Mouse (Mus musculus) thymus, adult 2 months (tissue): ENCODE data around the gene Kdm5a. TPM values are rescaled to one million over a fixed set of nuclear protein-coding genes. Genes with fewer than 3 reads are reported as not detected.

ENCODE experiments used
- DNase-seq: peaks from one replicate; pipeline ENCODE4 v3.0.0; 2021
- H3K27ac ChIP-seq: fragments of 200-500 bp; 2 replicates; pipeline ENCODE4 v1.5.1; 2012; ENCODE audit warnings: low read length, control low read depth; ENCODE audit not compliant: control insufficient read depth, insufficient read depth
- H3K27me3 ChIP-seq: fragments of 200-500 bp; 2 replicates; pipeline ENCODE4 v1.6.1; 2012; ENCODE audit warnings: mild to moderate bottlenecking, low read length, moderate library complexity, mixed read lengths; ENCODE audit not compliant: control insufficient read depth, insufficient read depth
- H3K36me3 ChIP-seq: fragments of 200-500 bp; 2 replicates; pipeline ENCODE4 v1.6.1; 2012; ENCODE audit warnings: mild to moderate bottlenecking, low read length, moderate library complexity; ENCODE audit not compliant: control insufficient read depth, insufficient read depth
- H3K4me1 ChIP-seq: fragments of 200-500 bp; replicated peaks from 2 replicates; pipeline ENCODE4 v1.6.1; 2012; ENCODE audit warnings: low read length; ENCODE audit not compliant: control insufficient read depth, insufficient read depth
- H3K4me3 ChIP-seq: fragments of 200-500 bp; 2 replicates; pipeline ENCODE4 v1.5.1; 2012; ENCODE audit warnings: mild to moderate bottlenecking, low read length, control low read depth, moderate library complexity; ENCODE audit not compliant: control insufficient read depth, insufficient read depth
- CTCF ChIP-seq: fragments of 200-500 bp; IDR thresholded peaks from 2 replicates; pipeline ENCODE4 v1.5.1; 2012; ENCODE audit warnings: mild to moderate bottlenecking, control low read depth, low read length, moderate library complexity, borderline replicate concordance; ENCODE audit not compliant: control insufficient read depth, poor library complexity, insufficient read depth; ENCODE audit errors: extremely low read depth
- POLR2A ChIP-seq: fragments of 200-500 bp; IDR thresholded peaks from 2 replicates; pipeline ENCODE4 v1.6.1; 2012; ENCODE audit warnings: mild to moderate bottlenecking, low read length, control low read depth, moderate library complexity; ENCODE audit not compliant: control insufficient read depth, poor library complexity, insufficient read depth; ENCODE audit errors: extremely low read depth
- WGBS: fragments of 180-500 bp; shearing (Covaris S2); methylation state at CpG from one replicate; pipeline ENCODE4 v1.1.7; 2018; 5-methylcytosine and 5-hydroxymethylcytosine counted together
- polyA plus RNA-seq: library from polyadenylated mRNA; depleted of rRNA; stranded (reverse); fragments of >200 nt; gene quantifications from 2 replicates; pipeline ENCODE4 v1.2.3, GENCODE M21; 2012

The Kdm5a gene
- polyA plus RNA-seq, 1 experiment, result 13.2 TPM

DNA sequence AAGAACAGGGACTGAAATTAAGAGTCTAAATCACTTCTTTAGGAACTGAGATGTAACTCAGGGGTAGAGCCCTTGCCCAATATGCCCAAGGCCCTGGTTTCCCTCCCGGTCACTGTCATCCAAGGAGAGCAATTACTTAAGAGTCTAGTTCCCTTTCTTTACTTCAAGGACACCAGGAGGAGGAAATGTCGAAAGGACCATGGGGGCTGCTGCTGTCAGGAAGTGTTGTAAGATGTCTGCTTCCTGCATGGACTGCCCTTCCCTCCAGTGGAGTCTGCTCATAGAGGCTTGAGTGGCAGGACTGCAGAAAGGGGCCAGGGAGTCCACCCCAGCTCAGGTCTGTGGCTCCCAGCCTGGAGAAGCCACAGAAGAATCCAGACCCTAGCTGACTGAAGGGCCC lies 115.4 kb downstream of the Kdm5a start:
- H3K4me1 ChIP-seq, result peaks cover 4% of the 10 kb centered on the region; the same call in 1 of the 2 replicates
- no peaks in the 10 kb centered on the region for H3K27me3 ChIP-seq
- 56% methylated on average over 2 of the region's 2 CpGs for WGBS

GRCm38 (mm10) chr6:120480361-120480760 lies 116.4 kb downstream of the Kdm5a start:
- DNase-seq, result no peak
- no peak for TF ChIP-seq CTCF
- Histone ChIP-seq H3K4me1 (peaks cover 13% of the 10 kb centered on the region), H3K36me3 (peaks cover 78% of the 10 kb centered on the region), H3K27me3 (no peaks in the 10 kb centered on the region), H3K27ac (no peak overlapping the region), H3K4me3 (no peak overlapping the region)
- 94% methylated on average over 5 of the region's 5 CpGs for WGBS

More for the DNA sequence above, 115.4 kb downstream of the Kdm5a start:
- H3K27ac ChIP-seq, result no peak overlapping the region
- DNase-seq, result no peak
- no peak overlapping the region for H3K4me3 ChIP-seq
- peaks cover 86% of the 10 kb centered on the region for H3K36me3 ChIP-seq
- TF ChIP-seq CTCF (no peak), POLR2A (no peak)

DNA sequence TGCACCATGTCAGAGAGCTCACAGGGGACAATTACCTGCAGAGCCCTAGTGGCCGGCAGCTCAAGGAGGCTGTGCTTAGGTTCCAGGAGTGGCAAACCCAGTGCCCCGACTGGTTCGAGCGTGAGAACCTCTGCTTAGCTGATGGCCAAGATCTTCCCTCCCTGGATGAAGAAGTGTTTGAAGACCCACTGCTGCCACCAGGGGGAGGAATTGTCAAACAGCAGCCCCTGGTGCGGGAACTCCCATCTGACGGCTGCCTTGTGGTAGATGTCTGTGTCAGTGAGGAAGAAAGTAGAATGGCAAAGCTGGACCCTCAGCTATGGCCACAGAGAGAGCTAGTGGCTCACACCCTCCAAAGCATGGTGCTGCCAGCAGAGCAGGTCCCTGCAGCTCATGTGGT lies 117.6 kb downstream of the Kdm5a start:
- Histone ChIP-seq H3K36me3 (peaks cover 66% of the 10 kb centered on the region), H3K4me3 (no peak overlapping the region), H3K27ac (no peak overlapping the region), H3K27me3 (no peaks in the 10 kb centered on the region), H3K4me1 (peaks cover 24% of the 10 kb centered on the region)
- WGBS, result 94% methylated on average over 6 of the region's 6 CpGs
- peak; percentile 35; the same call in 1 of the 2 replicates for TF ChIP-seq CTCF
- no peak for TF ChIP-seq POLR2A
- DNase-seq, result peak; percentile 45

DNA sequence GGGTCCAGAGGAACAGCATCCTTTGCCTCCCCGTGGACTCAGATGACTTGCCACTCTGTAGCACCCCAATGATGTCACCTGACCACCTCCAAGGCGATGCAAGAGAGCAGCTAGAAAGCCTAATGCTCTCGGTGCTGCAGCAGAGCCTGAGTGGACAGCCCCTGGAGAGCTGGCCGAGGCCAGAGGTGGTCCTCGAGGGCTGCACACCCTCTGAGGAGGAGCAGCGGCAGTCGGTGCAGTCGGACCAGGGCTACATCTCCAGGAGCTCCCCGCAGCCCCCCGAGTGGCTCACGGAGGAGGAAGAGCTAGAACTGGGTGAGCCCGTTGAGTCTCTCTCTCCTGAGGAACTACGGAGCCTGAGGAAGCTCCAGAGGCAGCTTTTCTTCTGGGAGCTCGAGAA lies 118.1 kb downstream of the Kdm5a start:
- H3K4me1 ChIP-seq, result peaks cover 29% of the 10 kb centered on the region
- H3K36me3 ChIP-seq, result peaks cover 61% of the 10 kb centered on the region
- TF ChIP-seq POLR2A, result no peak
- TF ChIP-seq CTCF, result no peak
- no peaks in the 10 kb centered on the region for H3K27me3 ChIP-seq
- no peak for DNase-seq
- no peak overlapping the region for H3K27ac ChIP-seq
- WGBS, result 98% methylated on average over 14 of the region's 14 CpGs
- H3K4me3 ChIP-seq, result no peak overlapping the region

DNA sequence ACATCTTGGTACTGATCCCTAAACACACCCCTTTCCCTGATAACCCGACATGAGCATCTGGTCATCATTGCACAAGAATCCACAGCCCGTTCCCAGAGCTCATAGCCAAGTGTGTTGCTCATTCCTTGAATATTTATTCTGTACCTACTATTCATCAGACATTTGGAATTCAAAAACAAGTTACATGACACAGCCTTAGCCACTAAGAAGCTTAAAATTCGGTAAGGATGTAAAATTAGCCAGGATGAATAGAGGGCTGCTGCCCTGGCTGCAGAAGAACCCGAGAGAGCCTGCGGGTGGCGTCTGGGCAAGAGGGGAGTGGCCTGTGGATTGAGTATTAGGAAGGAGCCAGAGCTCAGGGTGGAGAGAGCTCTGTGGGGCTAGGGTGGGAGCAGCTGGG lies 118.8 kb downstream of the Kdm5a start:
- 80% methylated on average over 6 of the region's 6 CpGs for WGBS
- H3K27ac ChIP-seq, result peak overlapping the region; percentile 11; the same call in 1 of the 2 replicates
- no peaks in the 10 kb centered on the region for H3K27me3 ChIP-seq
- no peak overlapping the region for H3K4me3 ChIP-seq
- H3K36me3 ChIP-seq, result peaks cover 54% of the 10 kb centered on the region
- DNase-seq, result no peak
- H3K4me1 ChIP-seq, result peaks cover 34% of the 10 kb centered on the region
- no peak for TF ChIP-seq POLR2A
- no peak for TF ChIP-seq CTCF

DNA sequence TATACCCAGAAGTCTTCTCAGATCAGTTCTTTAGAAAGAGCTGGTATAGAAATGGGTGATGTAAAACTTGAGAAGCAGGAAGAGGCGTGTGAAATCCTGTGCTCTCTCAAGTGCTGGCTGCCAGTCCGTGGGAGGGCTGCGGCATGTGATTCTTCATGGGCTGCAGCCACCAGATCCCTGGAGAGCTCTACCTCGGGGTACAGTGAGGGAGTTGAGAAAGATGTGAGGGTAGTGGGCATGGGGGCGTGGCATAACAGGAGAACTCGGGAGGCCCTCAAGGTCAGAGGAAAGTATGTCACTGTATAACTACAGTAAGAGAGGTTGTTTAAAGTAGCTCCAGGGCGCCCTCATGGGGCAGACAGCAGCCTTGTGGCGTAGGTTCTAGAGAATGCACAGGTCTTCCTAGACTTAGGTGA lies 119.3 kb downstream of the Kdm5a start:
- H3K36me3 ChIP-seq, result peaks cover 49% of the 10 kb centered on the region
- no peaks in the 10 kb centered on the region for H3K27me3 ChIP-seq
- H3K27ac ChIP-seq, result peak overlapping the region; percentile 11; the same call in 1 of the 2 replicates
- no peak; the same call in 1 of the 2 replicates for TF ChIP-seq CTCF
- TF ChIP-seq POLR2A, result no peak
- H3K4me1 ChIP-seq, result peaks cover 35% of the 10 kb centered on the region
- no peak overlapping the region for H3K4me3 ChIP-seq
- DNase-seq, result peak; percentile 74
- 55% methylated on average over 8 of the region's 8 CpGs for WGBS

DNA sequence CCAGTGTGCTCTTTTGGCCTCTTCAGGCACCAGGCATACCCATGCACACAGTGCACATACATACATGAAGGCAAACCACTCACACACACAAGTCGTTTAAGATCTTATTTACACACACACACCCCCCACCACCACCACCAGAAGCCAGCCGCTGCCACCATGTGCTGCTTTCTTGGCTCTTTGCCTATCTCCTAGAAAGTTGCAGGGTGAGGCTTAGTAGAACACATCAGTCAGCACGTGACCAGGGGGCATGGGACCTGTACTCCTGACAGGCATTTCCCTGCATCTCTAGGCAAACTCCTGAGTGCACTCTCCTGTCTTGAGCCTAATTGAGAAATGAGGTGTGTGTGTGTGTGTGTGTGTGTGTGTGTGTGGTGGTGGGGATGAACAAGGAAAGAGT lies 121.1 kb downstream of the Kdm5a start:
- Histone ChIP-seq H3K36me3 (peaks cover 31% of the 10 kb centered on the region), H3K27me3 (no peaks in the 10 kb centered on the region), H3K4me3 (no peak overlapping the region), H3K27ac (no peak overlapping the region), H3K4me1 (peaks cover 49% of the 10 kb centered on the region)
- DNase-seq, result no peak
- no peak for TF ChIP-seq CTCF
- no peak for TF ChIP-seq POLR2A
- 24% methylated on average over 3 of the region's 3 CpGs for WGBS
